Mouse (Mus musculus) thymus, adult 2 months (tissue): Measurements from ENCODE around the gene Ppp1r18. TPM values are rescaled to one million over a fixed set of nuclear protein-coding genes. Genes with fewer than 3 reads are reported as not detected.

Experiments
- DNase-seq: peaks from one replicate; pipeline ENCODE4 v3.0.0; 2021
- H3K27ac ChIP-seq: fragments of 200-500 bp; 2 replicates; pipeline ENCODE4 v1.5.1; 2012; ENCODE audit warnings: low read length, control low read depth; ENCODE audit not compliant: control insufficient read depth, insufficient read depth
- H3K27me3 ChIP-seq: fragments of 200-500 bp; 2 replicates; pipeline ENCODE4 v1.6.1; 2012; ENCODE audit warnings: mild to moderate bottlenecking, low read length, moderate library complexity, mixed read lengths; ENCODE audit not compliant: control insufficient read depth, insufficient read depth
- H3K36me3 ChIP-seq: fragments of 200-500 bp; 2 replicates; pipeline ENCODE4 v1.6.1; 2012; ENCODE audit warnings: mild to moderate bottlenecking, low read length, moderate library complexity; ENCODE audit not compliant: control insufficient read depth, insufficient read depth
- H3K4me1 ChIP-seq: fragments of 200-500 bp; replicated peaks from 2 replicates; pipeline ENCODE4 v1.6.1; 2012; ENCODE audit warnings: low read length; ENCODE audit not compliant: control insufficient read depth, insufficient read depth
- H3K4me3 ChIP-seq: fragments of 200-500 bp; 2 replicates; pipeline ENCODE4 v1.5.1; 2012; ENCODE audit warnings: mild to moderate bottlenecking, low read length, control low read depth, moderate library complexity; ENCODE audit not compliant: control insufficient read depth, insufficient read depth
- CTCF ChIP-seq: fragments of 200-500 bp; IDR thresholded peaks from 2 replicates; pipeline ENCODE4 v1.5.1; 2012; ENCODE audit warnings: mild to moderate bottlenecking, control low read depth, low read length, moderate library complexity, borderline replicate concordance; ENCODE audit not compliant: control insufficient read depth, poor library complexity, insufficient read depth; ENCODE audit errors: extremely low read depth
- POLR2A ChIP-seq: fragments of 200-500 bp; IDR thresholded peaks from 2 replicates; pipeline ENCODE4 v1.6.1; 2012; ENCODE audit warnings: mild to moderate bottlenecking, low read length, control low read depth, moderate library complexity; ENCODE audit not compliant: control insufficient read depth, poor library complexity, insufficient read depth; ENCODE audit errors: extremely low read depth
- WGBS: fragments of 180-500 bp; shearing (Covaris S2); methylation state at CpG from one replicate; pipeline ENCODE4 v1.1.7; 2018; 5-methylcytosine and 5-hydroxymethylcytosine counted together
- polyA plus RNA-seq: library from polyadenylated mRNA; depleted of rRNA; stranded (reverse); fragments of >200 nt; gene quantifications from 2 replicates; pipeline ENCODE4 v1.2.3, GENCODE M21; 2012

The Ppp1r18 gene
- polyA plus RNA-seq, 1 experiment, result 176 TPM

DNA sequence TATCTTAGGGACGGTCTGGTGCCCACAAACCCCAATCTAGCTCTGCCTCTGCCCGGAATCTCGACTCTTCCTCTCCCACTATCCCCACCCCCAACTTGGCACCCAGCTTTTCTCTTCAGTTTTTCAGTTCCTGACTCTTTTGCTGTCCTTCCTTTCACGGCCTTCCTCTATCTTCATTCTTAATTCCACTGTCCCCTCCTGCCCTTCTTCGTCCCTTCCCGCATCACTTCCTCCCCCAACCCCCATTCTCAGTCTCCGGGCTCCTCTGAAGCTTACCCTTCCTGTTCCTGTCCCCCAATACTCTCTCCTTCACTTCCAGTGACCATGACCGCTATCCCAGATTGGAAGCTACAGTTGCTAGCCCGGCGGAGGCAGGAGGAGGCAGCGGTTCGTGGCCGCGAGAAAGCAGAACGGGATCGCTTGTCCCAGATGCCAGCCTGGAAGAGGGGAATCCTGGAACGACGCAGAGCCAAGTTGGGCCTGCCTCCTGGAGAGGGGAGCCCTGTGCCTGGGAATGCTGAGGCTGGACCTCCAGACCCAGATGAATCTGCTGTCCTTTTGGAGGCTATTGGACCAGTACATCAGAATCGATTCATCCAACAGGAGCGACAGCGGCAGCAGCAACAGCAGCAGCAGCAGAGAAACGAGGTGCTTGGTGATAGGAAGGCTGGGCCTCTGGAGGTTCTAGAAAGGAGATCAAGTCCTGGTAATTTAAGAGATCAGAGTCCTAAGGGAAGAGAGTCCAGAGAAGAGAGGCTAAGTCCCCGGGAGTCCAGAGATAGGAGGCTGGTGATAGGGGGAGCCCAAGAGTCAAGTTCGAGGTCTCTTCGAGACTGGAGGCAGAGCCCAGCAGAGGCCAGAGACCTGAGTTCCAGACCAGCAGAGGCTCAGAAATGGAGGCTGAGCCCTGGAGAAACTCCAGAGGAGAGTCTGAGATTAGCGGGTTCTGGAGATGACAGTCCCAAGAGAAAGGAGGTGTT lies 1.8 kb downstream of the Ppp1r18 start:
- no peak for TF ChIP-seq POLR2A
- peak; percentile 10; the same call in 1 of the 2 replicates for TF ChIP-seq CTCF
- H3K27ac ChIP-seq, result peak overlapping the region; percentile 55
- WGBS, result 6% methylated on average over 26 of the region's 26 CpGs
- H3K4me1 ChIP-seq, result peaks cover 39% of the 10 kb centered on the region
- no peaks in the 10 kb centered on the region for H3K27me3 ChIP-seq
- peak overlapping the region; percentile 96 for H3K4me3 ChIP-seq
- H3K36me3 ChIP-seq, result no peaks in the 10 kb centered on the region
- DNase-seq, result peak; percentile 72

- 4% methylated on average over 17 of the region's 17 CpGs for WGBS
- no peaks in the 10 kb centered on the region for H3K36me3 ChIP-seq
These were observed 2.9 kb downstream of the Ppp1r18 start for GRCm38 (mm10) chr17:35868165-35868820.

GRCm38 (mm10) chr17:35868961-35869345 lies 3.6 kb downstream of the Ppp1r18 start:
- Histone ChIP-seq H3K27me3 (no peaks in the 10 kb centered on the region), H3K4me3 (peak overlapping the region; percentile 96), H3K4me1 (peaks cover 46% of the 10 kb centered on the region), H3K27ac (peak overlapping the region; percentile 88), H3K36me3 (peaks cover under 1% of the 10 kb centered on the region; the same call in 1 of the 2 replicates)
- DNase-seq, result no peak
- TF ChIP-seq POLR2A, result no peak
- no peak for TF ChIP-seq CTCF
- WGBS, result 1% methylated on average over 7 of the region's 7 CpGs

More at GRCm38 (mm10) chr17:35868165-35868820, 2.9 kb downstream of the Ppp1r18 start:
- Histone ChIP-seq H3K4me3 (peak overlapping the region; percentile 96), H3K4me1 (peaks cover 42% of the 10 kb centered on the region), H3K27ac (peak overlapping the region; percentile 88), H3K27me3 (no peaks in the 10 kb centered on the region)
- DNase-seq, result peak; percentile 69
- TF ChIP-seq CTCF (no peak), POLR2A (peak; percentile 29; the same call in 1 of the 2 replicates)

GRCm38 (mm10) chr17:35869346-35870067 lies 4.1 kb downstream of the Ppp1r18 start:
- TF ChIP-seq CTCF, result no peak
- 0 out of 2 replicates have a peak, but pooled peaks have one; percentile 38 for TF ChIP-seq POLR2A
- peak; percentile 47 for DNase-seq
- Histone ChIP-seq H3K36me3 (peaks cover 6% of the 10 kb centered on the region), H3K4me1 (peaks cover 46% of the 10 kb centered on the region), H3K4me3 (peak overlapping the region; percentile 96), H3K27ac (peak overlapping the region; percentile 88), H3K27me3 (no peaks in the 10 kb centered on the region)
- under 1% methylated on average over 7 of the region's 7 CpGs for WGBS

DNA sequence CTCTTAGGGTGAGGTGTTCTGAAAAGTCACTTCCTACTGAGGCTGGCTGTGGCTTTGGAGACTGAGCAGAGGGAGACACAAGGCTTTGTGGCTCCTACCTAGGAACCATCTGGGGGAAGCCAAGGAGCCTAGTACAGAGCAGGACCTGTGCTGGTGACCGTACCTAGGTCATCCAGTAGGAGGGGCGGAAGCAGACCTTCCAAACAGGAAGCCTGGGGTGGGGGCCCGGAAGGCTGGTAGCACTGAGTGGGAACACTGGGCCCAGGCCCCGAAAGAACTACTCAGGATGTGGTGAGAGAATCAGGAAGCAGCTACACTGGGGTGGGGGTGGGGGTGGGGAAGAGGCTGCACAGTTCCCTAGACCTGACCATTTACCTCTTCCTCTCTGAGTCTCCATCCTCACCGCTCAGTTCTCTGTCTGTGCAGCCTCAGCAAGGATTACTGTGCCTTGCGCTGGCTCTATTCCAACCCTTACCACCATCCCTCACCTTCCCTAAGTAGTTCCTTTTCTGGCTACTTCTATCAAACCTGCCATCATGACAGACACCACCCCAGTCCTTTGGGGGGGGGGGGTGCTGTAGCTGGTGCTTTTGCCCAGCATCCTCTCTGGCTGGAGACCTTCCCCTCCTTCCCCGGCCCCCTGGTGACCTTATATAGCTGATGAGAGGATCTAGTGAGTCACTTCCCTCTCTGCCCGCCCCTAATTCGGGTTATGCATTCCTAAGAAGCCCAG lies 4.9 kb downstream of the Ppp1r18 start:
- TF ChIP-seq POLR2A, result no peak
- no peak; the same call in 1 of the 2 replicates for TF ChIP-seq CTCF
- WGBS, result 3% methylated on average over 9 of the region's 9 CpGs
- H3K27me3 ChIP-seq, result no peaks in the 10 kb centered on the region
- DNase-seq, result peak; percentile 85
- H3K36me3 ChIP-seq, result peaks cover 14% of the 10 kb centered on the region
- peaks cover 39% of the 10 kb centered on the region for H3K4me1 ChIP-seq
- peak overlapping the region; percentile 96 for H3K4me3 ChIP-seq
- peak overlapping the region; percentile 88 for H3K27ac ChIP-seq
